Mouse (Mus musculus): ENCODE measurements at regions not wholly inside any gene's neighbourhood (a gene's known extent, or its start where the extent isn't known, plus 50 kb on each side); places are given as distances from the start of the nearest gene placed in this dataset.

DNA sequence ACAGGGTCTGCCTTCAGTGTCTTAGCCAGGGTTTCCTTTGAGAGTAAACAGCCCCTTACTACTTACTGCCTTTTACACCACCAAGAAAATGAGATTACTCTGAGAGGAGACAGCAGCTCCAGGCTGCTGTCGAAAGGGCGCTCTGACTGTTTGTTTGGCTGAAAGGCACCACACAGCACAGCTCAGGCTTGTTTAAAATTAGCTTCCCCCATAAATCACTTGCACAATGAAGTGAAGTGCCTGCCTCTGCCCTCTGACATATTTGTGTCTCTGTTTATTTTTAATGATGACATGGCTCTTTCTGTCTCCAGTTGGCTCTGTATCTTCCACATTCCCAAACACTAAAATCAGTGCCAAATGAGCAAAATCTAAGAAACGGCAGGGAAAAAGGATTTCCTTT lies 601.5 kb downstream of the Gm826 start:
- Histone ChIP-seq H3K27ac (ENCODE audit: control insufficient read depth, low read depth, low read length) (no peak overlapping the region), H3K9ac (ENCODE audit: control insufficient read depth, low read depth, low read length, poor library complexity, severe bottlenecking) (no peak overlapping the region), H3K36me3 (ENCODE audit: control insufficient read depth in 1 of 2, insufficient read depth in 2 of 2, low read length in 2 of 2) (no peaks in the 10 kb centered on the region), H3K4me1 (ENCODE audit: control insufficient read depth in 1 of 2, insufficient read depth in 2 of 2, low read length in 2 of 2) (no peaks in the 10 kb centered on the region), H3K27me3 (ENCODE audit: control insufficient read depth in 1 of 2, insufficient read depth in 2 of 2, low read length in 2 of 2) (no peaks in the 10 kb centered on the region), H3K9me3 (replicated peaks; ENCODE audit: insufficient read depth, low read length) (no peaks in the 10 kb centered on the region), H3K4me3 (ENCODE audit: control insufficient read depth in 1 of 2, insufficient read depth in 1 of 2, low read depth in 2 of 2, low read length in 2 of 2) (no peak overlapping the region), H3K79me2 (ENCODE audit: control insufficient read depth, insufficient read depth, low read length, poor library complexity) (no peaks in the 10 kb centered on the region)
- DNase-seq (ENCODE audit: low read depth, low spot score) = no peak
- TF ChIP-seq MEF2A (IDR thresholded peaks at IDR 0.05; ENCODE audit: extremely low read depth, insufficient replicate concordance, low read depth, low read length, poor library complexity, severe bottlenecking) (no peak), ETS1 (IDR thresholded peaks at IDR 0.05; ENCODE audit: low read depth, low read length) (no peak), MYB (IDR thresholded peaks at IDR 0.05; ENCODE audit: low read depth, low read length) (no peak), GATA1 (IDR thresholded peaks at IDR 0.05; ENCODE audit: low read depth, low read length) (no peak), ELF1 (IDR thresholded peaks at IDR 0.05; ENCODE audit: low read depth, low read length) (no peak), MXI1 (IDR thresholded peaks at IDR 0.05; ENCODE audit: low read depth, low read length) (no peak), EP300 (IDR thresholded peaks at IDR 0.05; ENCODE audit: low read depth in 1 of 2, low read length in 2 of 2) (no peak), MAX (IDR thresholded peaks at IDR 0.05; ENCODE audit: low read length) (no peak), UBTF (IDR thresholded peaks at IDR 0.05; ENCODE audit: borderline replicate concordance, insufficient read depth, low read depth, low read length) (no peak), RAD21 (IDR thresholded peaks at IDR 0.05; ENCODE audit: low read depth, low read length) (no peak), ZKSCAN1 (IDR thresholded peaks at IDR 0.05; ENCODE audit: low read depth, low read length) (no peak), TAL1 (IDR thresholded peaks at IDR 0.05; ENCODE audit: low read length) (no peak), ZC3H11A (IDR thresholded peaks at IDR 0.05; ENCODE audit: low read depth, low read length) (no peak), USF1 (IDR thresholded peaks at IDR 0.05; ENCODE audit: low read depth, low read length) (no peak)

GRCm38 (mm10) chr2:159734576-159734975 lies 599.4 kb downstream of the Gm826 start:
- no peak for TF ChIP-seq MYB (IDR thresholded peaks at IDR 0.05; ENCODE audit: low read depth, low read length)
- TF ChIP-seq NRF1 (IDR thresholded peaks at IDR 0.05; ENCODE audit: insufficient read depth, low read depth, low read length, poor library complexity, severe bottlenecking) = no peak
- TF ChIP-seq EP300 (IDR thresholded peaks at IDR 0.05; ENCODE audit: low read depth in 1 of 2, low read length in 2 of 2) = no peak
- TF ChIP-seq ETS1 (IDR thresholded peaks at IDR 0.05; ENCODE audit: low read depth, low read length) = no peak
- TF ChIP-seq CTCF (IDR thresholded peaks at IDR 0.05 in 2 of 3, conservative IDR thresholded peaks at IDR 0.05 in 1 of 3; ENCODE audit: control insufficient read depth in 1 of 3, insufficient read depth in 1 of 3, low read depth in 2 of 3, low read length in 3 of 3, poor library complexity in 1 of 3, severe bottlenecking in 1 of 3) = no peak
- TF ChIP-seq MYC (IDR thresholded peaks at IDR 0.05; ENCODE audit: low read depth, low read length) = no peak
- TF ChIP-seq UBTF (IDR thresholded peaks at IDR 0.05; ENCODE audit: borderline replicate concordance, insufficient read depth, low read depth, low read length) = no peak
- no peak for TF ChIP-seq SMC3 (IDR thresholded peaks at IDR 0.05; ENCODE audit: low read depth, low read length)
- no peak for TF ChIP-seq SIN3A (IDR thresholded peaks at IDR 0.05; ENCODE audit: low read length)
- no peak for TF ChIP-seq ELF1 (IDR thresholded peaks at IDR 0.05; ENCODE audit: low read depth, low read length)
- no peak for TF ChIP-seq ZC3H11A (IDR thresholded peaks at IDR 0.05; ENCODE audit: low read depth, low read length)
- no peak for TF ChIP-seq MXI1 (IDR thresholded peaks at IDR 0.05; ENCODE audit: low read depth, low read length)
- no peak for TF ChIP-seq E2F4 (IDR thresholded peaks at IDR 0.05; ENCODE audit: borderline replicate concordance, low read depth, low read length)
- no peak for TF ChIP-seq ZKSCAN1 (IDR thresholded peaks at IDR 0.05; ENCODE audit: low read depth, low read length)
- no peak for TF ChIP-seq BHLHE40 (IDR thresholded peaks at IDR 0.05; ENCODE audit: borderline replicate concordance, low read depth, low read length)
- no peak for TF ChIP-seq GATA1 (IDR thresholded peaks at IDR 0.05; ENCODE audit: low read depth, low read length)
- TF ChIP-seq GABPA (IDR thresholded peaks at IDR 0.05; ENCODE audit: low read depth, low read length) = no peak
- Histone ChIP-seq H3K79me2 (ENCODE audit: control insufficient read depth, insufficient read depth, low read length, poor library complexity) (no peaks in the 10 kb centered on the region), H3K27ac (ENCODE audit: control insufficient read depth, low read depth, low read length) (no peak overlapping the region), H3K9me3 (replicated peaks; ENCODE audit: insufficient read depth, low read length) (no peaks in the 10 kb centered on the region), H3K36me3 (ENCODE audit: control insufficient read depth in 1 of 2, insufficient read depth in 2 of 2, low read length in 2 of 2) (no peaks in the 10 kb centered on the region), H3K4me3 (ENCODE audit: control insufficient read depth in 1 of 2, insufficient read depth in 1 of 2, low read depth in 2 of 2, low read length in 2 of 2) (no peak overlapping the region), H3K9ac (ENCODE audit: control insufficient read depth, low read depth, low read length, poor library complexity, severe bottlenecking) (no peak overlapping the region), H3K27me3 (ENCODE audit: control insufficient read depth in 1 of 2, insufficient read depth in 2 of 2, low read length in 2 of 2) (no peaks in the 10 kb centered on the region), H3K4me1 (ENCODE audit: control insufficient read depth in 1 of 2, insufficient read depth in 2 of 2, low read length in 2 of 2) (no peaks in the 10 kb centered on the region)
- DNase-seq (ENCODE audit: low read depth, low spot score) = no peak
